Mouse (Mus musculus): ENCODE results near the gene Sfmbt2.

DNA sequence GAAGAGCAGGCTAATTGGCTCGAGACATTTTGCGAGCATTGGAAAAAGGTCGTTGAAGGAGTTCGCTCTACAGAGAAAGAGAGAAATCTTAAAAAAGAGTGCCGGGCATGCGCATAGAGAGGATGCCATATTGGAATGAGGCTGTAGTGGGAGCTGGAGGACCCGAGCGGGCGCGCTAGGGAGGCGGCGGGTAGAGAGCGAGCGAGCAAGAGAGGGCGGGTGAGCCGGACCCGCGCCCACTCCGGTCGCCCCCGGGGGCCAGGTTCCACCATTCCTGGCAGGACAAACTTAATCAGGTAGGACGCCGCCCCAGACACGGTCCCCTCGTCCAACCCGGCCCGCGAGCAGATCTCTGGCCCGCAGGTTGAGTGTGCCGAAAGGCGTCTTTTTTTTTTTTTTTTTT, 2.0 kb downstream of the Sfmbt2 start:
- TF ChIP-seq MAX (IDR thresholded peaks at IDR 0.05; ENCODE audit: low read depth) (no peak), POLR2A (IDR thresholded peaks at IDR 0.05; ENCODE audit: insufficient read length, low read depth) (no peak), USF1 (IDR thresholded peaks at IDR 0.05; ENCODE audit: low read depth) (no peak), POLR2AphosphoS2 (IDR thresholded peaks at IDR 0.05; ENCODE audit: insufficient read length, low read depth) (no peak), E2F4 (IDR thresholded peaks at IDR 0.05; ENCODE audit: insufficient read depth) (no peak)

All from myocyte (in vitro differentiated cells).